Mouse (Mus musculus): Measurements from ENCODE around the gene Gm26602. TPM values are rescaled to one million over a fixed set of nuclear protein-coding genes. Genes with fewer than 3 reads are reported as not detected.

The Gm26602 gene
- total RNA-seq, 2 experiments from 2014 or later = not detected

DNA sequence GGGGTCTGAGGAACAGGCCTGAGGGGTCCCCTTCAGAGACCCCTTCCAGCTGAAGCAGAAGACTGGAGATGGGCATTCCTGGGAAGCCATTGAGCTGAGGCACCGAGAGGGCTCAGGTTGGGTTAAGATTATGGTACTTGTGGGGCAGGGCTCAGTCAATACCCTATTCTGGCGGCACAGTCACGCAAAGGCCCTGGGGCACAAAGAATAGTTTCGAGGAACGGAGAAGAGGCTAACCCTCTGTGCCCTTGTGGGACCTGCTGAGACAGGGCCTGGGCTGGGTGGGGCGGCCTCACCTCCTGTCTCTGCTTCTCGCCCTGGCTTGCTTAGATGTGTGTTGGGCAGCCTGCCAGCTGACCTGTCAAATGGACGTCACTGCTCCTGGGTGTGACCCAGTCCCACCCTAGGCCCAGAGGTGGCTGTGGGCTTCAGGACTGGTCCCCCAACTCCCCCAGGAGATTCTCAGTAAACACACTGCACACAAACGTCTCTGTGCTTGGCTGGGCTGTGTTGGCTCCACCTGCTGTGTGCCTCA lies 22.6 kb downstream of the Gm26602 start:
- DNase-seq = no peak

GRCm38 (mm10) chr10:79933861-79934260 lies 23.2 kb downstream of the Gm26602 start:
- DNase-seq = no peak

DNA sequence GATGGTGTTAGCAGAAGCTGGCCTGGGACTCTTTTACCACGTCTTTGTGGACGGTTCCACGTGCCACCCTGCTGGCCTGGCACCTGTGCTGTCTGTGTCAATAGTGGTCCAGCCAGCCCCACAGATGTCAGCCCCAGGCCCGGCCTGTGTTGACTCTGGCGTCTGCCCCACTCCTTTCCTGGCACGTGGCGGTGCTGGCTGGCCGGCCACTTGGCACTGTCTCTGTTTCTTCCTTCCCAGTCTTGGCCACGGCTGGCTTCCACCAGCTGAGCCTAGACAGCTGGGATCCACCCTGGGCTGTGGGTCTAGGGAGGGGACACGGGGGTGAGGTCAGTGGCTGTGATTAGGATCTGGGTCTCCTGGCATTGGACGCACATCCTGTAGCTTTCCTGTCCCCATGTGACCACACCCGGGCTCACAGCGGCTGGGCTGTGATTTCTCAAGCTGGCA lies 23.6 kb downstream of the Gm26602 start:
- peak; percentile 75 to 84 for DNase-seq

GRCm38 (mm10) chr10:79934794-79935569 lies 24.3 kb downstream of the Gm26602 start:
- DNase-seq = no peak

- DNase-seq = no peak
Measured at GRCm38 (mm10) chr10:79936284-79936910, 25.7 kb downstream of the Gm26602 start.

- DNase-seq = peak; percentile 92 to 94
Measured at GRCm38 (mm10) chr10:79936911-79937441, 26.3 kb downstream of the Gm26602 start.

DNA sequence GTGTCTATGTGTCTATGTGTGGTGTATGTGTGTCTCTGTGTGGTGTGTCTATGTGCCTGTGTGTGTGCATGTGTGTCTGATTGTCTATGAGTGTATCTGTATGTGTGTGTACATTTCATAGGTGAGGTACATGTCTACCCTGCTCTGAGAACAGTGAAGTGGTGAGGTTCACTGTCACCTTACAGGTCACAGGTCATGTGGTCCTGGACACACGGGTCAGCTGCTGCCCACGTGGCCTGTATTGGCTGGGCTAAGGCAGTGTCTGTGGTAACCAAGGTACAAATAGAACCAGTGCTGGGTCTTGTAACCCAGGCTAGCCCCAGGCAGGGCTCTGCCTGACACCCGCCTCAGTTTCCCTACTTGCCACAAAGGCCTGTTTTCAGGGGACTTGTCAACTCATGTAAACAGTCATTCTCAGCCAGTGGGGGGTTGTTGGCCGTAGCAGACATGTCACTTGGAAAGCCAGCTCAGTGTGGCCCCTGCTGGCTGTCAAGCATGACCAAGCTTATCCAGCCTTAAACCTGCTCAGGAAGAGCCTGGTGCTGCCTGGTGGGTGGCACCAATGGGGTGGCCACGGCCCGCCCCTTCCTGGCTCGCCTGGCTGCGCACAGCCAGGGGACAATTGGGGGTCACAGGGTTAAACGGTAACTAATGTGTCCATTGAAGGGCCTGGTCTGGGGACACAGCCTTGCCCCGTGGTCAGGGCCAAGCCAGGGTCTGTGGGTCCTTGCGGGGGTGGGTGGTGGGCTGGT lies 27.3 kb downstream of the Gm26602 start:
- no peak for DNase-seq

DNA sequence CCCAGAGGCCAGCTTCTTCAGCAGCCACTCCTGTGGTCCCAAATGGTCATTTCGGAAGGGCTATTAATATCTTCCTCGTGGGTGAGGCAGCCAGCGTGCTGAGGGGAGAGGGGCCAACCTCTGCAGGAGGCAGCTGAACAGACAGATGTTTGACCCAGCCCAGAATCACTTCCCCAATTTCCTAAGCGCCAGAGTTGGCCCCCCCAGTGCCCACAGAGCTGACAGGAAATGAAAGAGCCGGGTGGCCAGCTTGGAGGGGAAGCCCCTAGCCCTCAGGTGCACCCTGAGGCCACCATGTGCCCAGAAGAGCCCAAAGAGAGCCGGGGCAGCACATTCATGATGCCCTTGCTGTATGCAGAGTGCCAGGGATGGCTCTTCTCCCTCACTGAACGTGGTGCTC lies 30.1 kb downstream of the Gm26602 start:
- peak in 1 of 2 experiments; percentile 35 for DNase-seq

GRCm38 (mm10) chr10:79942988-79943387 lies 32.3 kb downstream of the Gm26602 start:
- no peak for DNase-seq

DNA sequence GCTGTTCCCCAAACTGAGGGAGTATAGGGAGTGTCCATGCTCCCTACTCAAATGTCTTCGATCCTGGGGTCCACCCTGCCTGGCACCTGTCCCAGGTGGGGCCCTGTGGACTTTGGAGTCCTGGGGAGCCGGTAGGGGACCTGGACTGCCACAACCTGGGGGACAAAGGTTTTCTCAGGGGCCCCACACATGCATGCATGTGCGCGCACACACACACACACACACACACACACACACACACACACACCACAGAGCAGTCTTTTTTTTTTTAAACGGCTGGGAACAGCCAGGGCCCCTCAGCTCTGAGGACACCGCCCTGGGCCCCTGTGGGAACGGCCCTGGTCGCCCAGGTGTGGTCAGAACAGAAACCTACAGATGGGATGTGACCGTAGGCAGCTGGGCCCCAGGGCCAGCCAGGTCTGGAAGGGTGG lies 32.8 kb downstream of the Gm26602 start:
- DNase-seq = no peak

DNA sequence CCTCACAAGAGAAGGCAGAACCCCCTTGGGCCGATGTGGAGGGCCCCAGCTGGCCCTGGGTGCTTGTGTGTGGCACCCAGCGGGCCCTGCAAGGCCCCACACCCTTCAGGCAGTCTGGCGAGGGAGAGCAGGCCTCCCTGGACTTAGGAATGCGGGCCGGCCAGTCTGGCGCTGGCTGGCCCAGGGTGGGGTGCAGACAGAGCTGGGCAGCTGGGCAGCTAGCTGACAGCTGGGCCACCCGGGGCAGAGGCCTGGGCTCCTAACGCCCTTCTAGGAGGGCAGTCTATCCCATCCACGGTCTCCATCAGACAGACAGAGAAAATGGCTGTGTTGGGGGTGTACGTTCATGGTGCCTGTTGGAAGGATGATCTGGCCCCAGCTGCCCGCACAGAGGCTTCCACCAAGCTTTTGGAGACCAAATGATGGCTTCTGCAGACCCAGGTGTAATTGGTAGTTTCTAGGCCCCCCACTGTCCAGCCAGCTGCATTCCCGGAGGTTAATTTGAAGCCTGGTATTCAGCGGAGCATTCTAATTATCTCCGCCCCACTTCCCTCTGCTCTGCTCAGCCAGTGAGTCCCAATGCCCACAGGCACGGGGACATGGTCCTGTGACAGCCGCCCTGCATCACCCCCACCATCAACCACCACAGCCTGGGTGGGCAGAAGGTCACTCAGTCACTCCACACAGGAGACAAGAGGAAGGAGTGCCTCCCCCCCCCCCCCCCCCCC lies 35.0 kb downstream of the Gm26602 start:
- no peak for DNase-seq

GRCm38 (mm10) chr10:79946752-79947322 lies 36.2 kb downstream of the Gm26602 start:
- no peak for DNase-seq

- no peak for DNase-seq
Measured at GRCm38 (mm10) chr10:79947502-79947901, 36.8 kb downstream of the Gm26602 start.

GRCm38 (mm10) chr10:79949873-79950272 lies 39.2 kb downstream of the Gm26602 start:
- no peak for DNase-seq

DNA sequence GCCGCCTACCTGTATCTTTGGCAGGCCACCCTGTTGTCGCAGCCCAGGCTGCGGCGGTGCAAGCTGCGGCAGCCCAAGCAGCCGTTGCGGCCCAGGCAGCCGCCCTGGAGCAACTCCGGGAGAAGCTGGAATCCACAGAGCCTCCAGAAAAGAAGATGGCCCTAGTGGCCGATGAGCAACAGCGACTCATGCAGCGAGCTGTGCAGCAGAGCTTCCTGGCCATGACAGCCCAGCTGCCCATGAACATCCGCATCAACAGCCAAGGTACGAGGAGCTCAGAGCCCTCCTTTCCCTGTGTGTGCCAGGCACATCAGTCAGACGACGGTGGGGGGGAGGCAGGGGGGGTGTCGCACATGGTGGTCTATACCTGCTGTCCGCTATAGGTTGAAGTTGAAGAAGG lies 40.0 kb downstream of the Gm26602 start:
- no peak for DNase-seq

DNA sequence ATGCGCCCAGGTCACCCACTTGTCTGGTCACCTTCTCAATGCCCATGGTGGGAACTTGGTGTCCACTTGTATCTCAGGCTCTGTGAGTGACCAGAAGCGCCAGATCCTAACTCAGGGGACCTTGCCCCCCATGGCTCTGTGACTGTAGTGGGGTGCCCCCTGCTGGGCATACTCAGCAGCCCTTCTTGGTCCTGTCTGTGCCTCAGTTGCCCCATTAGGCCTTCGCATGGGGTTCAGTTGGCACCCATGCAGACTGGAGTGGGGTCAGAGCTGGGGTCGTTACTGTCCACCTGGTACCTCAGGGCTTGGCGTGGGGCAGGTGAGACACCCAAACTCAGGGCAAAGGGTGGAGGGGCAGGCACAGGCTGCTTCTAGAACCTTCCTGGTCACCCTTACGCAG lies 43.3 kb downstream of the Gm26602 start:
- DNase-seq = peak; percentile 42 to 63

- no peak for DNase-seq
Measured at GRCm38 (mm10) chr10:79955691-79956090, 45.0 kb downstream of the Gm26602 start.

DNA sequence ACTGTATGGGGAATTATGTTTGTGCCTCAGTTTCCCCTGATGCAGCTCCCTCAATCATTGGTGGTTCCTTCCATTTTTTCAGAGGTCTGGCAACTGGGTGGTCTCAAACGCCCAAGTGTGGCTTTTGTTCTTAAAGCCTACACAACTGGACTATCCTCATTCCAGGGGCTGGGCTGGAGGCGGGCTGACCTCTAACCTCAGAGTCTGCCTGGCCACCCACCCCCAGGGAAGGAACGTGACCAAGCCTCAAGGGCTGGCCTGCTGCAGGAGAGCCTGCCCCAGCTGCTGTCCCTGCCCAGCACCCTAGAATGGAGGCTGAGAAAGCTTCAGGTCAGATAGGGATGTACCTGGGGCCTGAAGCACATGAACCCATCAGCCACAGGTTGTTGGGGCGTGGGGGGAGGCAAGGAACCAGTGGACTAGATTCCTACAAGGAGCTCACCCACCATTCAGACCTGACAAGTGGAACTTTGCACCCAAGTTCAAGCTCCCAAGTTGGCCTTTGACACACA lies 46.0 kb downstream of the Gm26602 start:
- DNase-seq = no peak

DNA sequence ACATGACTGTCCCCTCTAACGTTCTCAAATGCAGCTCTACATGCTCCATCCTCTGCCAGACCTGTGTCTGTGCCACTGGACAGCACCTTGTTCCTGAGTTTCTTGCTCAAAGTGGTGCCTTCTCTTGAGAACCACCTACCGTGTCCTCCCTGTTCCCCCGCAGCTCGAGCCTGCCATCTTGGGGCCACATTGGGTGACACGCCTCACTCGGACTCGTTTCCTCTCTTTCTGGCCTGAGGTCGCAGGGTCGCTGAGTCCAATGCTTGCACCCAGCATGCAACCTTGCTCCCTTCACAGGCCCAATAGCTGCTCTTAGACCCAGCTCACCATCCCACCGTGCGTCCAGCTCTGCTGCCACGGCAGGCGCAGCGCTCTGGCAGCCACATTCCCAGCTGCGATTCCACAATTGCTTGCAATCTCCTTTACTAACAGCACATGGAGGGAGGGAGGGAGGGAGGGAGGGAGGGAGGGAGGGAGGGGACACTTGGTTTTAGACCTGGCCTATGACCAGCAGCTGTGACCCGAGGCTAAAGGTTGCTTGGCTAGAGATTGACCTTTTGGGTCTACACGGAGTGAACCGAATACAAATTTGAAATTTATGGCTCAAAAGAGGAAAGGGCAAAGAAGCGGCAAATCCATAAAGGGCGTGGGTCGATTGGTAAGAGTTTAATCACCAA lies 47.6 kb downstream of the Gm26602 start:
- peak; percentile 84 to 87 for DNase-seq

- peak; percentile 27 to 56 for DNase-seq
Measured at GRCm38 (mm10) chr10:79959412-79959811, 48.8 kb downstream of the Gm26602 start.

Measured in adrenal gland, postnatal 36 days (tissue).